Mouse (Mus musculus): ENCODE data around the gene 4930544D05Rik. TPM values are rescaled to one million over a fixed set of nuclear protein-coding genes. Genes with fewer than 3 reads are reported as not detected.
A peak's percentile ranks its signal among the peaks of the same experiment; 100 is the strongest.
"Not testable (repeated sequence)": the region's sequence is repeated elsewhere in the genome, so short reads cannot be mapped to it uniquely, and the experiment has no call there.

Gene 4930544D05Rik
- total RNA-seq (2014; rRNA removed) (not detected in 2 replicates), polyA plus RNA-seq (2012; rRNA removed) (not detected in 2 replicates)

DNA sequence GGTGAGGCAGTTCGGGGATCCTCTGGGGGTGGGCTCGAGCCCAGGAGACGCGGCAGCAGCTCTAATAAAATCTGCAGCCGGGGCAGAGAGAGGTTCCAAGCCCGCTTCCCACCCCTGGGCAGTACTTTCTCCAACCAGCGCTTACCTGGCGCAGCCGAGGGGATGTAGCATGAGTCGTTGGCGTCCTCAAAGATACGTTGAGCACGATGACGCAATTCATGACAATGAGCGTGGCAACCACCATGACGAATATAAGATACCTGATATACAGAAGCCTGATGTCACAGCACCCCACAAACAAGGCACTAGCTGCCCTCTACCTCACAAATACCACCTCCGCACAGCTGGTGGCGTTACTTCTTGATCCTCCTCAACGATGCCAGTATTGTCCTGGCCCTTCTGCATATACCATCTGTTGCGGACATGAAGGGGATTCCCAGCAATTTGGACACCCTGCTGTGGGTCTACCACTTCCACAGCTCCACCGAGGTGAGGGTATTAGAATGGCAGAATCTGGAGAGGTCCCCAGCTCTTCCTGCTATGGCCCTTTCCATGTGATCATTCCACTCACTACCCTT, at the start of gene 4930544D05Rik:
Gene 4930544D05Rik (plus strand): TSS at position 333 of the 578 bp plus-strand sequence.
- H3K79me2 ChIP-seq (ENCODE audit: control insufficient read depth, insufficient read depth, low read length): no peaks in the 10 kb centered on the region
- H3K9ac ChIP-seq (ENCODE audit: low read depth, low read length): 0 out of 2 replicates have a peak within 1 kb of the TSS, but pooled peaks have one; percentile 10
- peaks cover 3% of the 10 kb centered on the region; the same call in 1 of the 2 replicates for H3K36me3 ChIP-seq (ENCODE audit: control insufficient read depth, insufficient read depth, low read length)
- H3K4me3 ChIP-seq (ENCODE audit: insufficient read depth, low read depth, low read length): peak within 1 kb of the TSS; percentile 17; the same call in 1 of the 2 replicates
- H3K4me1 ChIP-seq (ENCODE audit: control insufficient read depth, insufficient read depth, low read length): peaks cover 3% of the 10 kb centered on the region; the same call in 1 of the 2 replicates
- no peak within 1 kb of the TSS for H3K27ac ChIP-seq (replicated peaks; ENCODE audit: insufficient read depth, low read depth, low read length)
- TF ChIP-seq POLR2A (IDR thresholded peaks at IDR 0.05; ENCODE audit: extremely low read depth, insufficient read depth, low read length) (no peak), CTCF (IDR thresholded peaks at IDR 0.05; ENCODE audit: low read depth, low read length) (no peak)
- no peaks in the 10 kb centered on the region for H3K27me3 ChIP-seq (ENCODE audit: control insufficient read depth, insufficient read depth, low read length)
- 46% methylated on average over 21 of the region's 21 CpGs for WGBS
- DNase-seq (ENCODE audit: extremely low read depth, low read depth, low spot score): no peak

DNA sequence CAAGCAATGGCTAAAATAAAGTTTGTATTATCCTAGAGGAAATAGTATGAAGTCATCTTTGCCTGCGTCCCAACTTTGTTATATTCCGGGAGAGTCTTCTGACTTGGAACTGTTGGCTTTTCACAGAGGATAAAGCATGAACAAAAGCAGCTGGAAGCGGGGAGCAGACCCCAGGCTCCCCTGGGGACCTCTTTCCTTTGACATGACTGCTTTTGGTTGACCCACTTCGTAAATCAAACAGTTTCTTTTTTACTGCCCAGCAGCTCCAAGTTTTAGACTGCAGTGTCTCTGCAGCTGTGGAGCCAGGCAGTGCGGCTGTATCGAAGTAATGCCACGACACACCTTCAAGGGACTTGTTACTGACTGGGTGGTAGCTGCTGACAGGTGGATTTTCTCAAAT, 49.1 kb upstream of the 4930544D05Rik start:
- 77% methylated on average over 7 of the region's 7 CpGs for WGBS
- Histone ChIP-seq H3K27me3 (ENCODE audit: control insufficient read depth, insufficient read depth, low read length) (no peaks in the 10 kb centered on the region), H3K36me3 (ENCODE audit: control insufficient read depth, insufficient read depth, low read length) (no peaks in the 10 kb centered on the region), H3K27ac (replicated peaks; ENCODE audit: insufficient read depth, low read depth, low read length) (no peak overlapping the region), H3K4me1 (ENCODE audit: control insufficient read depth, insufficient read depth, low read length) (peaks cover 19% of the 10 kb centered on the region), H3K79me2 (ENCODE audit: control insufficient read depth, insufficient read depth, low read length) (peaks cover 46% of the 10 kb centered on the region), H3K4me3 (ENCODE audit: insufficient read depth, low read depth, low read length) (no peak overlapping the region), H3K9ac (ENCODE audit: low read depth, low read length) (no peak overlapping the region)
- DNase-seq (ENCODE audit: extremely low read depth, low read depth, low spot score): no peak
- TF ChIP-seq CTCF (IDR thresholded peaks at IDR 0.05; ENCODE audit: low read depth, low read length) (no peak), POLR2A (IDR thresholded peaks at IDR 0.05; ENCODE audit: extremely low read depth, insufficient read depth, low read length) (no peak)

DNA sequence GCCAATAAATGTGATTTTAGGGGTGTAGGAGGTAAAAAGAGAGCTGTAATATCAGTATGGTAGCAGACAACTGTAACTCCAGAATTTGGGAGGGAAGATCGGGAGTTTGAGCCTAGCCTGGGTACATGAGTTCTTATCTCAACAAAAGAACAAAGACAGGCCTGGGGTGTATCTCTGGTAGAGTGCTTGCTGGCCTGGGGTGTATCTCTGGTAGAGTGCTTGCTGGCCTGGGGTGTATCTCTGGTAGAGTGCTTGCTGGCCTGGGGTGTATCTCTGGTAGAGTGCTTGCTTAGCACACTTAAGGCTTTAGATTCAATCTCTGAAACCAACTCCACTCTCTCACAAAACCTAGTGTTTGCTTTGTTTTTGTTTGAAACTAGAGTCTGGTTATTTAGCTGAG, 45.0 kb upstream of the 4930544D05Rik start:
- H3K4me3 ChIP-seq (ENCODE audit: insufficient read depth, low read depth, low read length); H3K27ac ChIP-seq (replicated peaks; ENCODE audit: insufficient read depth, low read depth, low read length); H3K4me1 ChIP-seq (ENCODE audit: control insufficient read depth, insufficient read depth, low read length); H3K27me3 ChIP-seq (ENCODE audit: control insufficient read depth, insufficient read depth, low read length); DNase-seq (ENCODE audit: extremely low read depth, low read depth, low spot score); H3K36me3 ChIP-seq (ENCODE audit: control insufficient read depth, insufficient read depth, low read length); H3K9ac ChIP-seq (ENCODE audit: low read depth, low read length): not testable (repeated sequence)
- 97% methylated on average over 1 of the region's 1 CpGs for WGBS
- peaks cover 64% of the 10 kb centered on the region for H3K79me2 ChIP-seq (ENCODE audit: control insufficient read depth, insufficient read depth, low read length)

DNA sequence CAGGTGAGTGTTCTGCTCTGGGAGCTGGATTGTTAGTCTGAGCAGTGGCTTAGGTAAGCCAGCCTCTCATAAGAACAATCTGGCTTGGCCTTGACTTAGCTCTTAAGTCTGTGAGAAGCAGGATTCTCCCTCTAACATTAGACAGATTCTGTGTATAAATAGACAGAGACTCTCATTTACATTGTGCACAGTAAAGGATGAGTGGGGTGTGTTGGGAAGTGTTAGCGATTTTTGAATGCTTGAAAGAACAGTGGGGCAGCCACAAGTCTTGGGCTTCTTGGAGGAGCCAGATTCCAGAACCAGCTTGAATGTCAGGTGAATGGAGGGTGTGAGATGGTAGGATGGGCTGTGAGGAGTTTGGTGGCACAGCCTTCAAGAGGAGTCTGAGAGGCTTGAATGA, 44.0 kb upstream of the 4930544D05Rik start:
- no peaks in the 10 kb centered on the region; the same call in 1 of the 2 replicates for H3K4me1 ChIP-seq (ENCODE audit: control insufficient read depth, insufficient read depth, low read length)
- WGBS: 93% methylated on average over 1 of the region's 1 CpGs

DNA sequence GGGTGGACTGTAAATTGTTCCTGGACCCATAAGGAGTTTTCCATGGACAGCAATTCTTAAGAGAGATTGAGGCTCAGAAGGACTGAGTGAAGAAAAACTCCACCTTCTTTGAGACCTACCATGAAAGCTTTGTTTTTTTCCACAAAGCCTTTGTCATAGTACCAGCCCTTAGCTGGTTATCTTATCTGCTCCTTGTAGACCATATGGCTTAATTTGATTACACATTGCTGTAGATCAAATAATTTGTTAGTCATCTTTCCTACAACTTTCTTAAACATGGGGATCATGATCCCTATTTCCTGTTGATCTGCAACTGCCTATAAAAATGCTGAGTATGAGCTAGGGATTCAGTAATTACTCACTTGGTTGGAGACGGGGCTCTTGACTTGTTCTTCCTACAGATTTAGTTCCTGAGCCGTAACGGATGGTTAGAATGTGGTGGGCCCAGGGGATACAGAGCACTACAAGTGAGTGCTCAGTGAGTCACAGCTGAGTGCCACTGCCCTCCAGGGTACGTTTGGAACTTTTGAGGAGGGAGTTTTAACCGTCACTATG, 43.2 kb upstream of the 4930544D05Rik start:
- Histone ChIP-seq H3K4me1 (ENCODE audit: control insufficient read depth, insufficient read depth, low read length) (no peaks in the 10 kb centered on the region; the same call in none of the 2 replicates), H3K27ac (replicated peaks; ENCODE audit: insufficient read depth, low read depth, low read length) (no peak overlapping the region), H3K79me2 (ENCODE audit: control insufficient read depth, insufficient read depth, low read length) (peaks cover 66% of the 10 kb centered on the region), H3K36me3 (ENCODE audit: control insufficient read depth, insufficient read depth, low read length) (no peaks in the 10 kb centered on the region; the same call in 1 of the 2 replicates), H3K9ac (ENCODE audit: low read depth, low read length) (no peak overlapping the region), H3K27me3 (ENCODE audit: control insufficient read depth, insufficient read depth, low read length) (no peaks in the 10 kb centered on the region), H3K4me3 (ENCODE audit: insufficient read depth, low read depth, low read length) (no peak overlapping the region)
- DNase-seq (ENCODE audit: extremely low read depth, low read depth, low spot score): no peak
- TF ChIP-seq POLR2A (IDR thresholded peaks at IDR 0.05; ENCODE audit: extremely low read depth, insufficient read depth, low read length) (no peak), CTCF (IDR thresholded peaks at IDR 0.05; ENCODE audit: low read depth, low read length) (no peak)
- WGBS: 73% methylated on average over 5 of the region's 5 CpGs

More for the DNA sequence above, 44.0 kb upstream of the 4930544D05Rik start:
- H3K79me2 ChIP-seq (ENCODE audit: control insufficient read depth, insufficient read depth, low read length): peaks cover 66% of the 10 kb centered on the region
- H3K9ac ChIP-seq (ENCODE audit: low read depth, low read length): no peak overlapping the region
- no peak overlapping the region for H3K27ac ChIP-seq (replicated peaks; ENCODE audit: insufficient read depth, low read depth, low read length)
- no peak for DNase-seq (ENCODE audit: extremely low read depth, low read depth, low spot score)
- no peak overlapping the region for H3K4me3 ChIP-seq (ENCODE audit: insufficient read depth, low read depth, low read length)
- TF ChIP-seq POLR2A (IDR thresholded peaks at IDR 0.05; ENCODE audit: extremely low read depth, insufficient read depth, low read length): no peak
- no peaks in the 10 kb centered on the region; the same call in 1 of the 2 replicates for H3K36me3 ChIP-seq (ENCODE audit: control insufficient read depth, insufficient read depth, low read length)
- no peaks in the 10 kb centered on the region for H3K27me3 ChIP-seq (ENCODE audit: control insufficient read depth, insufficient read depth, low read length)

DNA sequence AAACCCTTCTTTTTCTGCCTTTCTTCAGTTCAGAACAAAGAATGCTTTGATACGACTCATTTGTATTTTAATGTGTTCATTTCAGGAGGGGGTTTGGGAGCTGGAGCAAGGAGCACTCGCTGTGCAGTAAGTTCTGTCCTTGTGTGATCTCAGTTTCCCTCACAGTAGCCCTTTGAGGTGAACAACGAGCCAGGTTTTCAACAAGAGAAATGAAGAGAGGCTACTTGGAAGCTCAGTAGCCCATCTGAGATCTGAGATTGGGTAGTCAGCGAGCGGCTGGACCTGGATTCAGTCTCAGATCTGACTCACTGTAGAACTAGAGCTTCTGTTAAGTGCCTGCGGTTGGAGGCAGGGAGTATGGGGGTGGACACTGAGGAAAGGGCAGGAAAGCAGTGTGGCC, 41.8 kb upstream of the 4930544D05Rik start:
- 91% methylated on average over 6 of the region's 6 CpGs for WGBS
- no peak for DNase-seq (ENCODE audit: extremely low read depth, low read depth, low spot score)
- no peak overlapping the region for H3K4me3 ChIP-seq (ENCODE audit: insufficient read depth, low read depth, low read length)
- no peak overlapping the region for H3K9ac ChIP-seq (ENCODE audit: low read depth, low read length)
- H3K27me3 ChIP-seq (ENCODE audit: control insufficient read depth, insufficient read depth, low read length): no peaks in the 10 kb centered on the region
- TF ChIP-seq POLR2A (IDR thresholded peaks at IDR 0.05; ENCODE audit: extremely low read depth, insufficient read depth, low read length): no peak
- no peak for TF ChIP-seq CTCF (IDR thresholded peaks at IDR 0.05; ENCODE audit: low read depth, low read length)
- H3K79me2 ChIP-seq (ENCODE audit: control insufficient read depth, insufficient read depth, low read length): peaks cover 65% of the 10 kb centered on the region
- no peak overlapping the region for H3K27ac ChIP-seq (replicated peaks; ENCODE audit: insufficient read depth, low read depth, low read length)
- H3K4me1 ChIP-seq (ENCODE audit: control insufficient read depth, insufficient read depth, low read length): peaks cover 4% of the 10 kb centered on the region
- no peaks in the 10 kb centered on the region; the same call in 1 of the 2 replicates for H3K36me3 ChIP-seq (ENCODE audit: control insufficient read depth, insufficient read depth, low read length)

All from liver, adult 2 months (tissue).